Mouse (Mus musculus): ENCODE results near the gene Trim63.

DNA sequence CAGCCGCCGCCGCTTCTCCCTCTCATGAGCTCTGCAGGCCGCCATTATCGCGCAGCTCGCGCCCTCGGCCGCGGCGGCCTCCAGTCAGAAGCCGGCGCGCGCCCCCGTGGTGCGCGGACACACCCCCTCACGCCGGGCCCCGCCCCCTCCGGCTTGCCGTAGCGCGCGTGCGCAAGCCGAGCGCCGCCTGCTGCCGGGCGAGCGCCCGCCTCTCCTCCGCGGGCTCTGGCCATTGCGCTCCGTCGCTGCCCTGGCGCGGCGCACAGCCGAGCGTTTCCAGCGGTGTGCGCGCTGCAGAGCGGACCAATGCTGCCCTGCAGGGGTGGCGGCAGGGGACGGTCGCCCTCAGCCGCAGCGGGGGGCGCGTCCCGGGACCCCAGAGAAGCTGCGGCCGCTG, 27.8 kb upstream of the Trim63 start:
- TF ChIP-seq POLR2A (IDR thresholded peaks at IDR 0.05; ENCODE audit: extremely low read depth, insufficient read depth, low read length), result peak; percentile 59; the same call in 1 of the 2 replicates
- no peak for TF ChIP-seq CTCF (IDR thresholded peaks at IDR 0.05; ENCODE audit: low read depth, low read length)
